Mouse (Mus musculus): Measurements from ENCODE around the gene Trnau1ap. TPM values are rescaled to one million over a fixed set of nuclear protein-coding genes. Genes with fewer than 3 reads are reported as not detected.
A peak's percentile ranks its signal among the peaks of the same experiment; 100 is the strongest.

The Trnau1ap gene
- 78.0 and 83.3 TPM in 2 replicates for polyA plus RNA-seq (2014; fragmentation: Nextera tagmentation; extraction: Ambion mirVana)

DNA sequence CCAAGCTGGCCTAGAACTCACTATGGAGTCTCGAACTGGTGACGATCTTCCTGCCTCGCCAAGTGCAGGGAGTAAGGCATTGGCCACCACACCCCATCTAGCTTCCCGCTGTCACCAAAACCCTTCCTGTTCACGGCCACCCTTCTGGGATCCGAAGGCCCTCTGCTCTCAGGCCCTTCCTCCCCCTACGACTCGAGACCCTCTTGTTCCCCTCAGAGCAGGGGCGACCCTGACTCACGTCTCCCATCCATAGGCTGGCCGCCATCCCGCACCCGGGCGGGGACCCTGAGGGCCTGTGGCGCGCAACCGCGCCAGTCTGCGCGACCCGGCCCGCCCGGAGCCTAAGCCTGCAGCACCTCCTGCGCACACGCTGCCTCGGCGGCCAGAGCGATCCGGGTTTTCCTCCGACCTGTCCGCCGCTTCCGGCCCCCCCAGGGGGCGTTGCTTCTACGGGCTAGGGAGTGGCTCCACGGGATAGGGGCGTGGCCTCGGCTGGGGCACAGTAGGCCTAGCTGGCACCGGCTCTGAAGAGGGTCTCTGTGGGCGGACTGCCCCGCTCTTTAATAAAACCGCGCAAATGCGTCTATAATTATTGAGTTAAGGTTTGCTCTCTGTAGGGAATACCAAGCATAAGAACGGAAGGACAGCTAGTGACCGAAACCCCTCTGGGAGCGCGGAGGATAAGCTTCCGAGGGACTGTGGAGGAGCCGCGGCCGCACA, at the start of gene Trnau1ap:
TSS of gene Trnau1ap (minus strand) at position 424 of the 720 bp plus-strand sequence.
- Histone ChIP-seq H3K4me1 (ENCODE audit: control insufficient read depth, insufficient read depth, low read length) (peaks cover 7% of the 10 kb centered on the region), H3K9ac (ENCODE audit: low read length) (peak within 1 kb of the TSS; percentile 89), H3K36me3 (ENCODE audit: control insufficient read depth, insufficient read depth, low read length) (peaks cover 15% of the 10 kb centered on the region), H3K27me3 (ENCODE audit: control insufficient read depth, insufficient read depth, low read length) (no peaks in the 10 kb centered on the region), H3K9me3 (ENCODE audit: control insufficient read depth, low read length) (no peaks in the 10 kb centered on the region), H3K4me2 (peak within 1 kb of the TSS; percentile 68), H3K4me3 (ENCODE audit: low read depth, low read length) (peak within 1 kb of the TSS; percentile 76), H3K27ac (ENCODE audit: low read depth, low read length) (peak within 1 kb of the TSS; percentile 71)
- under 1% methylated on average over 52 of the region's 52 CpGs for WGBS
- ATAC-seq (ENCODE audit: low FRiP score) (peak; percentile 98), DNase-seq (ENCODE audit: low spot score, missing footprints) (peak; percentile 99)

DNA sequence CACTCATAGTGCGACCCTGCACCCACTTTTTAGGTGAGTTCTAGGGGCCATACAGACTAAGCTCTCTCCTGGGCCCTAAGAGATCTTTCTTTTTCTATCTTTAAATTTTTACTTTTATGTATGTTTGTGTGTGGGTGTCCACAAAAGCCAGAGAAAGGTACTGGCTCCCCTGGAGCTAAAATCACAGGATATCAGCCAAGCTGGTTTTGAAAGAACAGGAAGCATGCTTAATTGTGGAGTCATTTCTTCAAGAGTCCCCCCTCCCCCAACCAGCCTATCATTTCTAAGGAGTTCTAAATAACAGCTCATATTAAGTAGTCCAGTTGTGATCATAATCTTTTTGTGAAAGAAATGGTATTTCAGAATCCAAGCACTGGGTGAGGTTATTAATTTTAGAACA, 44.5 kb upstream of the Trnau1ap start:
- 97% methylated on average over 1 of the region's 1 CpGs for WGBS
- no peaks in the 10 kb centered on the region for H3K27me3 ChIP-seq (ENCODE audit: control insufficient read depth, insufficient read depth, low read length)

DNA sequence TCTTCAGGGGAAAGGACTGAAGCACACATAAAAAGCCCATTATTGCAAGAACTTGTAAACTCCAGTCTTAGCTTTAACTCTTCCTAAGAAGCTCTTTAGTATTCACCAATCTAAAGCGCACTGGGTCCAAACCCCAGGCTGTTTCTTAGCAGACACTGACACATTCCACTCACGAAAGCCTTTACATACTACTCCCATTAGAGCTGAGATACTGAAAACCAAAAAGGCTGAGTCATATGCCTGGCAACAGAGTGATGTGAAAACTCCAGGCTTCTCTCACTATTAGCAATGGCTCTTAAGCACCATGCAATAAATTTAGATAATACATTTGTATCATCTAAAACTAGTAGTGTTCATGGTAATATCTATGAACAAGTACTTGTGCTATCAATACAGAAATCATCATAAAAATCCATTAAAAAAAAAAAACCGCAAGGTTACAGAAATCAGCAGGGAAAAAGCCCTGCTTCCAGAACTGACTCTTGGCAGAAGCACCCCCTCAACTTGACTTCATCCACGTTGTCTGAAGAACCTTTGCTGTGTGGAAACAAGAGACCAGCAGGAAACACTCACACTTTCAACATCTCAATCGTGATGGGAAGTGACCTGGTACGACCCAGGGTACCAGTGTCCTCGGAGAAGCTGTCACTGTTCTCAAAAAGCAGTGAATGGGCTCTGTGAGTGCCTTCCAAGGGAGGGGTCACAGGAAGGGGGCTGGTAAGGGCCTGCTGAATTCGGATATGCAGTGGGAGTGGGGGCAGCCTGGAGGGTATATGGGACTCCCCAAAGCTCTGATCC, 40.8 kb upstream of the Trnau1ap start:
- Histone ChIP-seq H3K4me3 (ENCODE audit: low read depth, low read length) (no peak overlapping the region), H3K27me3 (ENCODE audit: control insufficient read depth, insufficient read depth, low read length) (no peaks in the 10 kb centered on the region), H3K4me2 (no peak overlapping the region), H3K9ac (ENCODE audit: low read length) (no peak overlapping the region), H3K27ac (ENCODE audit: low read depth, low read length) (no peak overlapping the region), H3K4me1 (ENCODE audit: control insufficient read depth, insufficient read depth, low read length) (no peaks in the 10 kb centered on the region), H3K9me3 (ENCODE audit: control insufficient read depth, low read length) (no peaks in the 10 kb centered on the region), H3K36me3 (ENCODE audit: control insufficient read depth, insufficient read depth, low read length) (peaks cover 16% of the 10 kb centered on the region)
- ATAC-seq (ENCODE audit: low FRiP score) (no peak), DNase-seq (ENCODE audit: low spot score, missing footprints) (peak; percentile 53)
- WGBS = 84% methylated on average over 8 of the region's 8 CpGs

More for the DNA sequence above, 44.5 kb upstream of the Trnau1ap start:
- H3K9me3 ChIP-seq (ENCODE audit: control insufficient read depth, low read length) = no peaks in the 10 kb centered on the region
- no peak overlapping the region for H3K4me2 ChIP-seq
- DNase-seq (ENCODE audit: low spot score, missing footprints) (peak; percentile 56), ATAC-seq (ENCODE audit: low FRiP score) (no peak)
- peaks cover 16% of the 10 kb centered on the region for H3K36me3 ChIP-seq (ENCODE audit: control insufficient read depth, insufficient read depth, low read length)
- H3K9ac ChIP-seq (ENCODE audit: low read length) = no peak overlapping the region
- H3K4me3 ChIP-seq (ENCODE audit: low read depth, low read length) = no peak overlapping the region
- no peak overlapping the region for H3K27ac ChIP-seq (ENCODE audit: low read depth, low read length)
- no peaks in the 10 kb centered on the region for H3K4me1 ChIP-seq (ENCODE audit: control insufficient read depth, insufficient read depth, low read length)

DNA sequence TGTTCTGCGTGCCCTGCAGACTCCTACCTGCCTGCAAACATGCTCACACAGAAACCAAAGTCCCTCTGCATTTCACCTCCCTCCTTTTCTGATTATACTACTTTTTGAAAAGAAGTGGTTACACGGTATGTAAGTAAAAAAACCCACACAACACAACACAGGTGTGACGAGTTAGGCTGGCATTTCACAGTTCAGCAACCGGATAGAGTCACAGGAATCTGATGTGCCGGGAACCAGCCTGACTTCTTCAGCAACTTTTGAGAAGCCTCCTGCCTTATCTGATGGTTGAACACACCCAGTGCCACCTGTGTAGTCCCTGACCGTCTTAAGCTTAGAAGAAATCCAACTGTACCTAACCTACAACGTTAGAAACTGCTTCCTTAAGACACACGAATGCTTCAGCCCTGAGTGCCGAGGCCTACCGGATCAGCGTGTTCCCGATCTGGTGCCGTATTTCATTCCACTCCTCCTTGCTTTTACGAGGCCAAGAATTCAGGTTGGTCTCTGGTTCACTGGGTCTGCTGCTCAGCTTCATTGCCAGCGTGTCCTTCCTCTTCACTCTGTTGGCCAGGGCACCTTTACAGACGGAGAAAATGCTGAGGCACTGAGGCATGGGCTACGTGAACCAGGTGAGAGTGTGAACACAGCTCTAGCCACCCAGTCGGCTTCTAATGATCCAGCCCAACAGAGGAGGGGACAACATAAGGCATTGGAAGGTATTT, 38.3 kb upstream of the Trnau1ap start:
- ATAC-seq (ENCODE audit: low FRiP score) = no peak

DNA sequence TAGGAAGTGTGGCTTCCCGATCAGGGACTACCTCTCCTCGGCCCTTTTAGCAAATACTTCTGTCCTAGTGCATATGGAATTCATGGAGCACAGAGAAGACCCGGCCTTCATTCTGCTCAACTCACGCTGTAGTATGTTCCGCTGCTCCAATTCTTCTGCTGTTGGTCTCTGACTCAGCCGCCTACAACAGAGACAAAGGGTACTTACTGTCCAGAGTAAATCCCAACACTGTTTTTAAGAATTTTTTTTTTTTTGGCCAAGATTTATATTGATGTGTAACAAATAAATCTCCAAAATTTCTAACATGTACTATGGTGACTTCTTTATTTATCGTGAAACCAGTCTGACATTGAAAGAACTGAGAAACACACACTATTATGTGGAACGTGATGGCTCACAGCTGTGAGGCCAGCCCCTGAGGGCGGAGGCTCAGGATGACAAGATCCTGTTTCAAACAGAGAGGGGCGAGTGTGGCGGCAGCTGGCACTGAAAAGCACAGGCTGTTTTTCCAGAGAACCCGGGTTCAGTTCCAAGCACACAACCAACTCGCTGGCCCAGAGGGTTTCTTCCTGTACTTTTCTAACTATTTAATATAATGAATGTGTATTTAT, 36.2 kb upstream of the Trnau1ap start:
- H3K9me3 ChIP-seq (ENCODE audit: control insufficient read depth, low read length) = no peaks in the 10 kb centered on the region
- no peaks in the 10 kb centered on the region for H3K4me1 ChIP-seq (ENCODE audit: control insufficient read depth, insufficient read depth, low read length)
- no peak overlapping the region for H3K9ac ChIP-seq (ENCODE audit: low read length)
- no peaks in the 10 kb centered on the region for H3K27me3 ChIP-seq (ENCODE audit: control insufficient read depth, insufficient read depth, low read length)
- no peak overlapping the region for H3K27ac ChIP-seq (ENCODE audit: low read depth, low read length)
- H3K36me3 ChIP-seq (ENCODE audit: control insufficient read depth, insufficient read depth, low read length) = peaks cover 19% of the 10 kb centered on the region
- 86% methylated on average over 13 of the region's 13 CpGs for WGBS
- H3K4me2 ChIP-seq = no peak overlapping the region
- DNase-seq (ENCODE audit: low spot score, missing footprints) = peak; percentile 66
- H3K4me3 ChIP-seq (ENCODE audit: low read depth, low read length) = no peak overlapping the region
- ATAC-seq (ENCODE audit: low FRiP score) = no peak

More for the DNA sequence above, 38.3 kb upstream of the Trnau1ap start:
- 92% methylated on average over 18 of the region's 18 CpGs for WGBS
- Histone ChIP-seq H3K27ac (ENCODE audit: low read depth, low read length) (no peak overlapping the region), H3K4me2 (no peak overlapping the region), H3K27me3 (ENCODE audit: control insufficient read depth, insufficient read depth, low read length) (no peaks in the 10 kb centered on the region), H3K4me3 (ENCODE audit: low read depth, low read length) (no peak overlapping the region), H3K9ac (ENCODE audit: low read length) (no peak overlapping the region), H3K36me3 (ENCODE audit: control insufficient read depth, insufficient read depth, low read length) (peaks cover 21% of the 10 kb centered on the region), H3K9me3 (ENCODE audit: control insufficient read depth, low read length) (no peaks in the 10 kb centered on the region), H3K4me1 (ENCODE audit: control insufficient read depth, insufficient read depth, low read length) (no peaks in the 10 kb centered on the region)
- DNase-seq (ENCODE audit: low spot score, missing footprints) = peak; percentile 77

DNA sequence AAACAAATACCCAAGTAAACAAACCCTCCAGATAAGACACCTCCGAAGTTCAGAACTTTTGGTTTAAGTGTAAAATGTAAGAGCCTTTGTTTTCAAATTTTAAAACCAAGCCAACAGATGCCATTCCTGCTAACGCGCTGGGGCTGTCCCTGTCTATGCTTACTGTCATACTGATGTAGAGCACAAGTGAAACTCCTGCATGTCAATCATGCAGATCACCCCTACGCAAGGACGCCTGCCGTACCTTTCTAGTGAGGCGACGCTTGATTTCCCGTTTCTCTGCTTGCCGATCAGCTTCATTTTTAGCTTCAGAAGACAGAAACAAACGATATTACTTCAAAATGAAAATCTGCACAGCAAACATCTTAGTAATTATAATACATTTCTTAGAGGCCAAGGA, 34.1 kb upstream of the Trnau1ap start:
- ATAC-seq (ENCODE audit: low FRiP score) (no peak), DNase-seq (ENCODE audit: low spot score, missing footprints) (peak; percentile 69)
- no peaks in the 10 kb centered on the region for H3K4me1 ChIP-seq (ENCODE audit: control insufficient read depth, insufficient read depth, low read length)
- peaks cover 17% of the 10 kb centered on the region for H3K36me3 ChIP-seq (ENCODE audit: control insufficient read depth, insufficient read depth, low read length)
- H3K27me3 ChIP-seq (ENCODE audit: control insufficient read depth, insufficient read depth, low read length) = no peaks in the 10 kb centered on the region
- no peak overlapping the region for H3K4me2 ChIP-seq
- no peak overlapping the region for H3K27ac ChIP-seq (ENCODE audit: low read depth, low read length)
- no peak overlapping the region for H3K9ac ChIP-seq (ENCODE audit: low read length)
- WGBS = 96% methylated on average over 11 of the region's 11 CpGs
- H3K4me3 ChIP-seq (ENCODE audit: low read depth, low read length) = no peak overlapping the region
- no peaks in the 10 kb centered on the region for H3K9me3 ChIP-seq (ENCODE audit: control insufficient read depth, low read length)

DNA sequence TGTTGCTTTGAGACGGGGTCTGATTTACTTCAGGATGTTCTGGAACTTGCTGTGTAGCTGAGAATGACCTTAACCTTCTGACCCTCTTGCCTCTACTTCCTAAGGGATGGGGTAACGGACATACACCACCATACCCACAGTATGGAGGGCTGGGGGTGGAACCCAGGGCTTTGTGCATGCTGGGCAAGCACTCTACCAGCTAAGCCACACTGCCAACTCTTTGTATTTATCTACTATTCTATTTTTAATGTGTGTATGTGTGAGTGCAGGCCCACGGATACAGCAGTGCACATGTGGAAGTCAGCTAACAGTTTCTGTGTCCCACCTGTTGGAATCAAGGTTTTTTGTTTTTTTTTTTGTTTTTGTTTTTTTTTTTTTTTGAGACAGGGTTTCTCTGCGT, 30.2 kb upstream of the Trnau1ap start:
- Histone ChIP-seq H3K9ac (ENCODE audit: low read length) (no peak overlapping the region), H3K4me2 (no peak overlapping the region), H3K9me3 (ENCODE audit: control insufficient read depth, low read length) (no peaks in the 10 kb centered on the region), H3K4me1 (ENCODE audit: control insufficient read depth, insufficient read depth, low read length) (no peaks in the 10 kb centered on the region), H3K4me3 (ENCODE audit: low read depth, low read length) (no peak overlapping the region), H3K36me3 (ENCODE audit: control insufficient read depth, insufficient read depth, low read length) (peaks cover 17% of the 10 kb centered on the region), H3K27me3 (ENCODE audit: control insufficient read depth, insufficient read depth, low read length) (no peaks in the 10 kb centered on the region), H3K27ac (ENCODE audit: low read depth, low read length) (no peak overlapping the region)
- DNase-seq (ENCODE audit: low spot score, missing footprints) (peak; percentile 28), ATAC-seq (ENCODE audit: low FRiP score) (no peak)
- 92% methylated on average over 3 of the region's 4 CpGs for WGBS

DNA sequence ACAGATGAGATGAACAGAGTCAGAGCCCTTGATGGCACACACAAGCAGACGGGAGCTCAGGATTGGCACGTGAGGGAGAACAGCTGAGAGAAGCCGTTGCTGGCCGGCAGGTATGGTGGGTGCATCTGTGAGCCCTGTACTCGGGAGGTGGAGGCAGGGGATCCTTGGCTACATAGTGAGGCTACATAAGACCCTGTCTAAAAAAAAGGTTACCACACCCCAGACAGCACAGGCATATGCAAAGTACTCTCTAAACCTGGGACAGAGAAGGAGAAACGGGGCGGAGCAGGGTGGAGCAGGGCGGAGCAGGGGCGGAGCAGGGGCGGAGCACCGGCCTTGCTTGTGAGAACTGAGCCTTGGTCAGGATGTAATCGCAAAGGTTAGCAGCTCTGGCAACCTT, 26.8 kb upstream of the Trnau1ap start:
- 36% methylated on average over 12 of the region's 12 CpGs for WGBS
- peak; percentile 85 for DNase-seq (ENCODE audit: low spot score, missing footprints)

More for the DNA sequence above, 26.8 kb upstream of the Trnau1ap start:
- Histone ChIP-seq H3K36me3 (ENCODE audit: control insufficient read depth, insufficient read depth, low read length) (peaks cover 14% of the 10 kb centered on the region), H3K27ac (ENCODE audit: low read depth, low read length) (no peak overlapping the region), H3K4me1 (ENCODE audit: control insufficient read depth, insufficient read depth, low read length) (peaks cover 6% of the 10 kb centered on the region), H3K27me3 (ENCODE audit: control insufficient read depth, insufficient read depth, low read length) (no peaks in the 10 kb centered on the region), H3K4me3 (ENCODE audit: low read depth, low read length) (no peak overlapping the region), H3K4me2 (no peak overlapping the region), H3K9me3 (ENCODE audit: control insufficient read depth, low read length) (no peaks in the 10 kb centered on the region), H3K9ac (ENCODE audit: low read length) (no peak overlapping the region)
- ATAC-seq (ENCODE audit: low FRiP score) = no peak
